Mouse (Mus musculus) heart, adult 9 months (tissue): ENCODE results near the gene Slc25a15.

ENCODE experiments used
- DNase-seq, 2 experiments: peaks; one replicate each; pipeline ENCODE4 v3.0.0; 2022; ENCODE audit warnings: low spot score in 2 of 2

Slc25a15 gene

GRCm38 (mm10) chr8:22398142-22398951, at the start of gene Slc25a15:
Slc25a15 (minus strand) TSS chr8:22398597.
- DNase-seq, result peak; percentile 88 to 91

GRCm38 (mm10) chr8:22411971-22412370, 13.6 kb upstream of the Slc25a15 start:
- DNase-seq, result no peak

- peak; percentile 81 to 88 for DNase-seq
These were observed 12.9 kb upstream of the Slc25a15 start, which contains the start of gene Mrps31 for GRCm38 (mm10) chr8:22411282-22411702. Mrps31 (plus strand) TSS chr8:22411361.

- DNase-seq, result no peak
These were observed 12.4 kb upstream of the Slc25a15 start for GRCm38 (mm10) chr8:22410688-22411281.

DNA sequence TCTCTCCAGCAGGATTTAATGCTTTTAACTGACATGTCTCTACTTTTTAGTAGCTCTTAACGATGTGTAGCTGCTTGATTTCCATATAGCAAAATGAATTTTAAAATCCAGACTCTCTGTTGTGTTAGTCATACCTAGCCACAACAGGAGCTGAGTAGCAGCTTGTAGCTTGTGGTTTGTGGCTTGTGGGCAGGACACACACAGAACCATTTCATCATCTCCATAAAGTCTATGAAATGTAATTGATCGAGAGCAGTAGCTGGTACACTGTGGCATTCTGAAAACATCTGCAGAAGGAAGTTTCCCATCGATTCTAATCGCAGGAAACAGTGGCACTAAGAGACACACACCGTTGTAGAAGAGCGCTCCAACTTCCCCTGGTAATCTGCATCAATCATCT, 7.3 kb upstream of the Slc25a15 start:
- no peak for DNase-seq

GRCm38 (mm10) chr8:22403235-22403634, 4.8 kb upstream of the Slc25a15 start:
- no peak for DNase-seq

DNA sequence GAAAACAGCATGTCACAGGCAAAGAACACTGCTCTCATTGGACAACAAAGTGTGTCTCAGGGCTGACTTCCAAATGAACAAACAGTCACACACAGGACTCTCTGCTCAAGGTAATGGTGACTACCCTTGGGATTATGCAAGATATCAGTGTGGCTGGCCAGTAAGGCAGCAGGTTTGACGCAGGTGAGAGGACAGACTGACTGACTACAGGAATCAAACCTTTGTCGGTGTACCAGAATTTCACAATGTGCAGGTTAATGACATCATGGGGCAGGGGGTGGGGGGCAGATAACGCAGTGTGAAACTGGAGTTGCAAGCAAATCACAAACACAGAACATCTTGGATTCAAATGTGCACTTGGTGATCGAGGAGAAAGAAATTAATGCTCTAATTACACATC, 2.2 kb upstream of the Slc25a15 start:
- no peak for DNase-seq

DNA sequence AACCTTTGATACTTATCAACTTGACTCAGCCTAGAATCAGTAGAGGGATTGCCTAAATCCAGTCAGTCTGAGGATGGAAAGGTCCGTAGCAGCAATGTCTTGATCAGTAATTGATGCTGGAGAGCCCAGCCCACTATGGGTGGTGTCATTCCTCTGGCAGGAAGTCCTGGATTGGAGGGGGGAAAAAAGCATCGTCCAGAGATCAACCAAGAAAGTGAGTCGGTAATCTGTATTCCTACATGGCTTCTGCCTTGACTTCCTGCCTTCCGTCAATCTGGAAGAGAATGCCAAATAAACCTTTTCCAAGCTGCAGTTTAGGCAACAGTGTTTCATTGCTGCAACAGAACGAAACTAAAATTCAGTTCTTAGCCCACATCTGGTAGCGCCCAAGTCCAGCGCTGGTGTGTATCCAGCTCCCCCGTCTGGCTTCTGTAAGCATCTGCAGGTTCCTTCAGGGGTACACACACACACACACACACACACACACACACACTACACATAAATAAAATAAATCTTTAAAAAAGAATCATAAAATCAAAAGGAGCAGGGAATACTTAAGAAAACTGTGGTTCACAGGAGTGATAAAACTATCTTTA, 986 bp upstream of the Slc25a15 start:
- no peak for DNase-seq

DNA sequence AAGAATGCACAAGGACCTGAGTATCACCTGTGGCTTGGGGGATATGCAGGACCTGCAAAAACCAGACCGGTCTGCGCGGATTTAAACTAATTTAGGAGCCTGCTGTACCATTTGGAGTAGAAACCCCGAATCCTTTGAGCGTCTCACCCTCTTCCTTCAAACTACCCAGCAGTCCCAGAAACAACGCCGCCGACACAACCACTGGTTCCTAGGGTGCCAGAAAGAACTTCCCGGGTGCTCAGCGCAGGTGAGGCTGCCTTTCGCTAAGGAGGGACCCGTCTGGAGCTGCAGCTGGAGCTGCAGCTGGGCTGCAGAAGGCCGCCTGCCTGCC, 621 bp downstream of the Slc25a15 start:
- no peak for DNase-seq

DNA sequence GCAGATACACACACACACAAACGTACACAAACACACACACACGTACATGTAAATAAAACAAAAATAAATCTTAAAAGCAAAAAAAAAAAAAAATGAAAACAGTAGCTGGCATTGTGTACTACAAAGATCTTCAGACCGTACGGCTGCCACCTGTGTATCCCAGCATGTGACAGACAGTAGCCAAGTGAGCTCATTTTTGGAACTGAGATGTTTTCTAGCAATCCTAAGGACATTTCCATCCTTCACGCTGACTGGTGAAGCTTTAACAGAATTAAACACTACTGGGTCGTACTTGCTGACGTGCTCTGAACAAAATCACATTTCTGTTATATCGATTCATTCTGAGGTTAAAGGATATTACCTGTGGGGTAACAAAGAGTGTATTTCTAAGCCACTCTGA, 3.1 kb downstream of the Slc25a15 start:
- DNase-seq, result no peak

DNA sequence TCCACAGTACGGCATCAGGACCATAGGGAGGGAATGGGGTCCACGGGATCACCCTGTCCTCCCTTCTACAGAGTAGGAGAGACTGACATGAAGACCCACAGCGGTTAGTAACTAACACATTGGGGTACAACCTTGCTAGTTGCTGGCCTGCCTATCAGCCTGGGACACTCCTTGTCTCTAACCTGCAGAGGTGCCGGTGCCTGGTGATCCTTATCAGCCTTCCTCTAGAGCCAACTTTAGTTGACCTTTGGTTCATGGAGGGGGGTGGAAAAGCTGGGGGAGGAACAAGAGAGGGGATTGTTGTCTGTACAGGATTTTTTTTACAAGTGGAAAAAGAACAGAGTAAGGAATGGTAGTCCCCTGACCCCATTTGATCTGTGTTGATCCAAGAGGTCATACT, 3.9 kb downstream of the Slc25a15 start:
- DNase-seq, result no peak

DNA sequence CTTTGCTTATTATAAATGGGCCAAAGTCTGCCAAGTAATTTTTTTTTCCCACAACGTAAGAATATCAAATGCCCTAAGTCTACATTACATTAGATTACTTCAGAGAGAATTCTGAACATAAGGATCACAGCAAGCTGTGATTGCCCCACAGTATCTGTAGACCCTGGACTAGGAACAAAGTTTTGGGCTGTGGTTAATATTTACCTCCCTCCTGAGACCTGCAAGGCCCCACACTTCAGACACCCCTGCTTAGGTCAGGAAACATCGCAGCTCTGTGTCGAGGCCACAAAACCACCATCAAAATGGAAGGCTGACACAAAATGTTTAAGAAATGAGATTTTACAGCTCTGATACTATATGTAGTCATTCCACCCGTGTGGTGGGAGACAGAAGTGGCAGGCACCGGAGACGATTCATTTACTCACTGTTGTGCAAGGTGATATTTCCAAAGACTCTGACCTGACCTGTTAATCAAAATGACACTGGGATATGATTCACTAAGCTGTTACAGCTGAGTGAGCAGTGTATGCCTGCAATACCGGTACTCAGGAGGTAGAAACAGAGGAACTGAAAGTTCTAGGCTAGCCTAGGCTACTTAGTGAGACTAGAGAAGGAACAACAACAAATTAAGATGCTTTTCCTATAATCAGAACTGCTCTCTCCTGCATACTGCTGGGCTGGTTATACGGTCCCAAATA, 7.5 kb downstream of the Slc25a15 start:
- DNase-seq, result no peak

DNA sequence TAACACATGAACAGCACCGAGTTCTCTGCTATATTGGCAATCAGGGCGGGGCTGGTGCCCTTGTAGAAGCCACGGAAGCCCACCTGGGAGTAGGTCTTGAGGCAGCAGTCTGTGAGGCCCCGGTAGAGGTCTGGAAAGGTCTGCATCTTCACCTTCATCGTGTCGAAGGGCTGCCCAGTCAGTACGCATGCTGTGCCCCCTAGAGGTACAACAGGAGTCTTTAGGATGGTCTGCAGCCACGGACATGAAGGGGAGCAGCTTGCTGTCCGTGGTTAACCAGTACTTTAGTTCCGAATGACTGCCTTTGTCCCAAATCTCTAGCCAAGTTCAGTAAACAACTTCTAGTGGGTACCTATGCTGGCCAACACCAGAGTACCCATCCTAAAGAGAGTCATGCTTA, 8.5 kb downstream of the Slc25a15 start:
- DNase-seq, result no peak

GRCm38 (mm10) chr8:22385158-22385557, 13.2 kb downstream of the Slc25a15 start:
- no peak for DNase-seq

DNA sequence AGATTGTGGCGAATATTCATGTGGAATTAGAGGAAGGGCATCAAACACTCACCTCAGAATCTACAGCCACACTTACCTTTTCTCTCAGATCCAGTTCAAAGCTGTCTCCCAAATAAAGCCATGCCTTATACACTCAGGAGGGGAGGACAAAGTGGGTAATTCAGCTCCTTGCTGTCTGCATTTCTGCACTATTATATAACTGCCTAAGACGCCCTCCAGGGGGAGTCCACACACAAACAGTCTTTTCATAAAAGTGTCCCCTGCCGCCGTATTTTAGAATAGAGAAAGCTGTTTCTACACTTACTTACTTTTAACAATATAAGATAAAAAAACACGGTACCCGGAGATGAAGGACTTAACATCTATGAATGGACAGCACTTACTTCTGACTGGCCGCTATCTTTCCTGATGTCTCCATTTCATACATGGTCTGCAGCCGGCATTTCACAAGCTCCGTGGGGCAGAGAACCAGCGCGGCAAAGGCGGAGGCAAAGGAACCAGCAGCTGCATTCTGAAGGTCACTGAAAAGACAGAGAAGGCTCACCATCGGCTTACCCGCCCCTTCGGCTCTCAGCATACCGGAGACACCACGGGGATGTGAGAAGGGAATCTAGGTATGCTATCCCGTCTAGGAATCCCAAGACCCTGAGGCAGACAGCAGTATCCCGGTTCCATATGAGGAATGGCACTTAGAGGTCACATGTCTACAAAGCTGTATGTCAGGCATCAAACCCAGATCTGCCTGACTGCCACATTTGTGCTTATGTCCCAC, 15.4 kb downstream of the Slc25a15 start:
- DNase-seq, result no peak

GRCm38 (mm10) chr8:22380934-22381333, 17.5 kb downstream of the Slc25a15 start:
- no peak for DNase-seq

DNA sequence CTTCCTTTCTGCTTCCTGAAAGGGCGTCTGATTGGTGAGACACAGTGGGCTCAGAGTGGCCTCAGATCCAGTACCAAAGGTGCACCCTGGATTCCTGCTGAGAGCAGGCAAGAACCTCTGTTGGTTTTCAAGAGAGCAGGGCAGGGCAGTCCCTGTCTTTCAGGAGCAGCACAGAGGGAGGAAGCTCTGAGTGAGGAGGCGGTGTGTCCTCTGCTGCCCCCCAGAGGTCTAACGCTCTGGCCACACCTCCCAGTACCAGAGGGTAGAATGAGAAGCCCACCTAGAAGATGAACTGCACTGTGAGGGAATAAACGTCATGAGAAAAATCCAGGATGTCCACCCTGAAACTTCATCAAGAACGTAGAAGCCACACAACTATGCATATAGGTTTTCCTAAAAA, 21.5 kb downstream of the Slc25a15 start:
- peak; percentile 22 to 36 for DNase-seq

- no peak for DNase-seq
These were observed 22.1 kb downstream of the Slc25a15 start for GRCm38 (mm10) chr8:22376311-22376710.

- no peak for DNase-seq
These were observed 38.5 kb downstream of the Slc25a15 start for GRCm38 (mm10) chr8:22359882-22360281.

GRCm38 (mm10) chr8:22359359-22359758, 39.0 kb downstream of the Slc25a15 start:
- DNase-seq, result no peak

GRCm38 (mm10) chr8:22335426-22335825, 63.0 kb downstream of the Slc25a15 start:
- DNase-seq, result no peak
